Mouse (Mus musculus) liver, adult (tissue): ENCODE data around the gene Nrg4.

ENCODE experiments used
- GATA4 ChIP-seq: IDR thresholded peaks from 2 replicates; pipeline ENCODE4 v1.6.1; 2014; ENCODE audit warnings: mild to moderate bottlenecking, low read length; ENCODE audit not compliant: insufficient replicate concordance

Nrg4 gene

DNA sequence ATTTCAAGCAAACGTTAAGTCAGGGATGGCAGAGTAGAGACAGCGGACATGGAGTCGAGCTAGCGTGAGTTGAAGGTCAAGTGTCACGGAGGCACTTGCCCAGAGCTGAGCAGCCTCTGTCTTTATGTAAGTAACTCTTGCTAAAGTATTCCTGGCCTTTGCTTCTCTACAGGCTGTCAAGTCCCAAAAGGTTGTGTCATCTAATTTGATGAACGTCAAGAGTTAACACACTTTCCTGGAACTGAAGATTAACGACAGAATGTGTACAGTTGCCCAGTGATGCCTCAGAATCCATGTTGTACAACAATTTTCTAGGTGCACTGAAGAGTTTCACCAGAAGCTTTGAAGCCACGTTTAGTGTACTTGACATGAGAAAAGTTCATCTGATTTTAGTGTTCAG is 80.2 kb downstream of the Nrg4 start:
- TF ChIP-seq GATA4: no peak

DNA sequence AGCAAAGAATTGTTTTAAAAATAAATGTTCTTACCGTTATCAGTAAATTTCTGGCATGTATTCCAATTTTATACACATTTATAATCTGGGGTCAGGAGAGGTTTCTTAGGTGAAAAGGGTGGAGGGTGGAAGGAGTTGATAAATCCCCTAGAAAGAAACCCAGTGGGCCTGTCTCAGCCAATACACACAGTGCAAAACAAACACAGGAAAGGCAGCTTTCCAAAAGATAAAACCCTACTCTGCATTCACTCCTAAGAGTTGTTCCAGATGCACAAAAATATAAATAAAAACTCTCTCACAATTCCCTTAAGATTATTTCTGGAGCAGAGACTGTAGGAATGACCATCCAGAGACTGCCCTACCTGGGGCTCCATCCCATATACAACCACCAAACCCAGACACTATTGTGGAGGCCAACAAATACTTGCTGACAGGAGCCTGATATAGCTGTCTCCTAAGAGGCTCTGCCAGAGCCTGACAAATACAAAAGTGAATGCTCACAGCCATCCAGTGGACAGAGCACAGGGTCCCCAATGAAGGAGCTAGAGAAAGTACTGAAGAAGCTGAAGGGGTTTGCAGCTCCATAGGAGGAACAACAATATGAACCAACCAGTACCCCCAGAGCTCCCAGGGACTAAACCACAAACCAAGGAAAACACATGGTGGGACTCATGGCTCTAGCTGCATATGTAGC is 81.4 kb downstream of the Nrg4 start:
- TF ChIP-seq GATA4: peak; percentile 83; the same call in 1 of the 2 replicates

DNA sequence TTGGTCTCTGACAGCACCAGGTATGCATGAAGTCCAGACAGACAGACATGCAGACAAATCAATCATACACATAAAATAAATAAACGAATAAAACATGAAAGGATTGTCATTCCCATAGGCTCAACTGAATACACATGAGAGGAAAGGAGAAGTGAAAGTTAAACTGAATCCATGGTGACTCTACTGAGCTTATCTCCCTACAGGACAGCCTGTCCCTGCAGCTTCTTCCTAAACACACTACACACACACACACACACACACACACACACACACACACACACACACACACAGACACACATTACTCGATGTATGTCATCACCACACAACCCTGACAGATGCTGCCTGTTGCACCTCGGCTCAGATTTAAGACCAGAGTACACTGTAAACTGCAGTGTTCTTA is 82.6 kb downstream of the Nrg4 start:
- TF ChIP-seq GATA4: peak; percentile 84; the same call in 1 of the 2 replicates

DNA sequence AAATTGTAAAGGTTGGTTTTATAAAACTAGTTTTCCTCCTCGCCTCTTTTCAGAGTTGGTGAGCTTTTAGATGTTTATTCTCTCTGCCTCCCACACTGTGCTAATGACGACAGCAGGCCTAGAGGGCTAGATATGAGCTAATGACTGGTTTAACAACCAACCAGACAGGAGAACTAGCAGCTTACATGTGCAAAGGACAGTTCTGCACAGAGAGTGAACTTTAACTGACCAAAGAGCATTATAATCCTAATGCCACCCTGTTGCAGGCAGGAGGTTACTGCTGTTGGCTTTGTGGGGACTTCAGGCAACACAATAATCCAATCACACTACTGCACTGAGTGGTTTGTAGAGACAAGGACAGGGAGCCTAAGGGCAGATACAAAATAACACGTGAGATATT is 83.4 kb downstream of the Nrg4 start:
- no peak for TF ChIP-seq GATA4

DNA sequence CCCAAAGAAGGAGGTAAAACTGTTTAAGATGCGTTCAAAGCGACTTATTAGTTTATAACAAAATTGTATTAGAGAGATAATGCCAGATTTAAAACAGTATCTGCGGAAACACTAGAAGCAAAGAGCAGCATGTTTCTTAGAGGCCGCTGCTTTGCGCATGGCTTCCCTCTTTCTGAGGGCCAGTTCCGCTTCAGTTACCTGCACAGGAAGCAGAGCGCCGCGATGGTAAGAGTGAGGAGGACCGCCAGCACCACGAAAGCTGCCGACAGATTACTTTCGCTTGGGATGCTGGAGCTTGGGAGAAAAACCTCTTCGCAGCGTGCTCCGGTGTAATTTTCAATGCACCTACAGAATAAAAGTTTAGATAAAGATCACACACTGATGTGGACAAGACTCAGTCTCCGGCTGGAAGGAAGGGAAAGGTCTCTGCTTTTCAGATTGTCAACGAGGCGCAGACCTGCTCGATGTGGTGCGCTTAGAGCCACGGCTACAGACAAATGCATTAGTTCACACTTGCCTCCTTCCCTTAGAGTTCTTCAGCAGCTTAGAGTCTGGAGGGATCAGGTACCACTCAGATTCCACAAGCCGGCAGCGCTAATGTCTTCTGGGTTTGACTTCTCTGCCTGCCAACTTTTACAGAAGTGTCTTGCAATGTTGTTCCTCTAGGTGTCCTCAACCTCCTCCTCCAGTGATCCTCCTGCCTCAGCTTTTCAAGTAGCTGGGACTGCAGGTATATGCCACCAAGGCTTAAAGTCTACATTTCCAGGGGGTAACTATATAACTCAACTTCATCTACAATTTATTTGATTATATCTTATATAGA is 84.6 kb downstream of the Nrg4 start:
- no peak for TF ChIP-seq GATA4

DNA sequence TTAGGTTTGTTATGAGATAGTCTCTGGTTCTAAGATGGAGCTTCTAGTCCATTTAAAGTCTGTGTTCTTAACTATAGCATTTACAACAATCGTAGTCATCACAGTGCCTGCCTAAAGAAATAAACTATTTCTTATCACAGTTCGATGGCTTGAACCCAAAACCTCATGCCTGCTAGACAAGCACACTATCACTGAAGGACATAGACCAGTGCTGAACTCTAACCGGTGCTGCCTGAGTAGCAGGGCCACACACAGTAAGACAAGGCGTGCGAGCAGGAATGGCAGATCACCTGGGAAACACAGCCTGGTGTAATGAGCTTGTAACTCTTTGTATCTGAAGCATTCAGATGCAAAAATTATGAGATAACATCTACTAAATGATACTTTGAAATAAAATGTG is 85.8 kb downstream of the Nrg4 start:
- TF ChIP-seq GATA4: no peak

DNA sequence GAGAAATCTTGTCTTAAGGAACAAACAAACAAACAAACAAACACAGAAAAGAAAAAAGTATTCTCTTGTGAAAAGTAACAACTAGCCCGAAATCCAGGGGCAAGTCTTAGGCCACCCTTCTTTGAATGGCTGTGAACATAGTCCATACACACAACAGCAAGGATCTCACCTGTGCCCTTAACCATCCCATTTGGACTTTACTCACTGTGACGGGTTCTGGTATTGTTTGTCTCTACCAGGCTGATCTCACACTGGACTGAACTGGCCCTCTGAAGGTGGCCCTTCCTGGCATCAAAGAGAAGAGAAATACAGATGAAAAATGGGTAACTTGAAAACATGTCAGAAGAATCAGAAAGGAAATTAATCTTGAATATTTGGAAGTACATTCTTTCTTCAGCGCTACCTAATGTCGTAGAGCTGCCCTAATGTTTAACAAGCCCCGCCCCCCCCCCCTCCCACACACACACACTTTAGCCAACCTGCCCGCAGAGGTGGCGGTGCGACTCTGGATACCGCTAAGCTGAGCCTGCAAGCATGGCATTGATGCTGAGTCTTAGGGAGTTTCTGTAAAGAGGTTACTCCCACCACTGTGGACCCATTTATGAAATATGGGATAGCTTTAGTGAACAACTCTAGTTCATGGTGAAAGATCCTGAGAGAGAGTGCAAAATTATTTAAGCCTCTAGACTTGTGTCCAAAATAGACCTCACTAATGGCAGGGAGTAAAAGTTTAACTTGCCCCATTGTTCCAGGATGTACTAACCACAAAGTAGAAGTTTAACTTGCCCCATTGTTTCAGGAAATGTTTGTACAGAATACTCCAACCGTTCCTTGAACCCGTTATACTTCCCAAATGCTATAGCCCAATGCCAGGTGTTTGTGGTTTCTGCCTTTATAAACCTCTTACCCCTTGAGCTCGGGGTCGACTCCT is 90.1 kb downstream of the Nrg4 start:
- TF ChIP-seq GATA4: no peak

DNA sequence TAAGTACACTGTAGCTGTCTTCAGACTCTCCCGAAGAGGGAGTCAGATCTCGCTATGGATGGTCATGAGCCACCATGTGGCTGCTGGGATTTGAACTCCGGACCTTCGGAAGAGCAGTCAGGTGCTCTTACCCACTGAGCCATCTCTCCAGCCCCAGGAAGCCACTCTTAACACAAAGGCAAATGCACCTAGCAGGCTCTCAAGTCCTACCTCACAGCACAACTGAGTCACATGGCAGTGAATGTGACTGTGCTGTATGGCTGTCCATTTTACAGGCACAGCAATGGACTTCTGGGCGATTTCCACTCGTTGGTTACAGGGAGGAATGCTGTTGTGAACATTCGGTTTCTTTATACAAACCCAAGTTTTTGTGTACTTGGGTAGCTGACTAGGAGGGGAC is 94.1 kb downstream of the Nrg4 start:
- no peak for TF ChIP-seq GATA4

DNA sequence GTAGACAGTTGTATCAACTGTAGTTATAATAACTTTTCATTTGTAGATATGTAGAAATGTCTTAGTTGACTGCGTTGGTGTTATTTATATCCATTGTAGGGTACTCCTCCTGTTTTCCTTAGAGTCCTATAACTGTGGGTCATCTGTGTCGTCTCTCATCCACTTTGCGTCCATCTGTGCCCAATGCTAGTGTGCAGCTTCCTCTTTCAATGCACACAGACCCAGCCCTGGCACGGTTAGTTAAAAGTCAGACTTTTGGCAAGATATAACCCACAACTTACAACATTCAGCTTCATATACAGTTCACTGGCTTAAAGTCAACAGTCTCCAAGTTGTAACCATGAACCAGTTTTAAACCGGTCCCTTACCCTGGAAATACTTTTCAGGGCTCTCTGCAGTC is 94.5 kb downstream of the Nrg4 start:
- TF ChIP-seq GATA4: no peak

DNA sequence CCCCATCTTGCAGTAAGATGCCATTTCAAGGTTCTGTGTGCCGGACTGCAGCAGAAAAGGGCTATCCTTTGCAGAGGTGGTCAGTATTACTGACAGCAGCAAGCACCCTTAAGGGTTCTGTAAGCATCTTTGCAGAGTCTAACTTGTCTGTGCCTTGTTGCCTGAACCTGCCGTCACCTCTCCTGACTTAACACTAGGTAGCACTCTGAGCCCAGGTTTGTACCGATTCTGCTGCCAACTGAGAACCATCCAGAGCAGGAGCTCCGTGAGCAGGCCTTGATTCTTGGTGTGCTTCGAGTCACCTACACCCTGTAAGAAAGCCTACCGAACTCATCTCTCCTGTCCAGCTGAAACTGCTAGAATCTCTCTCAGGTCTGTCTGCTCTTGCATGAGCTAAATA is 95.1 kb downstream of the Nrg4 start:
- TF ChIP-seq GATA4: no peak

DNA sequence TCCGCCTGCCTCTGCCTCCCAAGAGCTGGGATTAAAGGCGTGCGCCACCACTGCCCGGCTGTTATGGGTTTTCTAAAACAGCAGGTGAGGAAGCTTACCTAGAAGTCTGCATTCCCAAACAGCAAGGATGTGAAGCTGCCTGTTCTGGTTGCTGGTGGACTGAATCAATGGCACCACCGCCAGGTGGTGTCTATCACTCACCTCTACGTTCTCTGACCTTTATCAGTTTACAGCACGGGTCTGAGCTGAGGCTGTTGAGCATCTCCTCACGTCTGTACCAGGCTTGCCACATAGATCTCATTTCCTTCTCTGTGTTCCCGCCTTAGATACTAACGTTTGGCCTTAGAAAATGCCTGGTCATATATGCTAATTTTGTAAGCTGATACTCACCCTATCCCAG is 97.6 kb downstream of the Nrg4 start:
- no peak for TF ChIP-seq GATA4

DNA sequence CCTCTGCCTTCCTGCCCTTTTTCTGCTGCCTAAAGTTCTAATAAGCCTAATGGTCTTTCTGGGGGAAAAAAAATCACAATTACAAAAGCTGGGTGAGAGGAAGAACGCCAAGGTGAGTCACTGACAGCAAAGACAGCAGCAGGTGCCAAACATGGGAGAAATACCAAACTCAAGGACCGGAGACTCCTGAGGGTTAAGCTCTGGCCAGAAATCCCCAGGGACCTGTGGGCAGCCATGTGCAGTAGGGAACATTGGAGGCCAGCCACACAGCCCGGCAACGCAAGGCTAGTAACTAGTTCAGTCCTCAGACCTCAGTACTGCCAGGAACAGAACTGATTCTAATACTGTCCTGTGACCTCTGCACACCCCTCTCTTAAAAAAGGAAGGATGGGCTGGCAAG is 98.5 kb downstream of the Nrg4 start:
- no peak for TF ChIP-seq GATA4

DNA sequence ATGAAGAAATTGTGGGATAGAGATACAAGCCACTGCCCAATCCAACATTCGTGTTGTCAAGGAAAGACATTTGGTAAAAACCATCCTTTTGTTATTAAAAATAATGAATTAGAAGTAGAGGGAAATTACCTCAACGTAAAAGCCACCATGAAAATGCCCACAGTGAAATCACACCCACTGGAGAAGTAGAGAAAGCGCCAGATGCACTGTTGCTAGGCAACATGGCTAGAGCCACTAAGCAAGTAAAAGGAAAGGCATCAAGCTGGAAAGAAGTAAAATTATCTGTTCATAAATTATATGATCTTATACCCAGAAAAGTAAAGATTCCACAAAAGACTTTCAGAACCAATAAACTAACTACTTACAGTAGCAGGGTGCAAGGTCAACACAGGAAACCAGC is 100.4 kb downstream of the Nrg4 start:
- no peak for TF ChIP-seq GATA4

DNA sequence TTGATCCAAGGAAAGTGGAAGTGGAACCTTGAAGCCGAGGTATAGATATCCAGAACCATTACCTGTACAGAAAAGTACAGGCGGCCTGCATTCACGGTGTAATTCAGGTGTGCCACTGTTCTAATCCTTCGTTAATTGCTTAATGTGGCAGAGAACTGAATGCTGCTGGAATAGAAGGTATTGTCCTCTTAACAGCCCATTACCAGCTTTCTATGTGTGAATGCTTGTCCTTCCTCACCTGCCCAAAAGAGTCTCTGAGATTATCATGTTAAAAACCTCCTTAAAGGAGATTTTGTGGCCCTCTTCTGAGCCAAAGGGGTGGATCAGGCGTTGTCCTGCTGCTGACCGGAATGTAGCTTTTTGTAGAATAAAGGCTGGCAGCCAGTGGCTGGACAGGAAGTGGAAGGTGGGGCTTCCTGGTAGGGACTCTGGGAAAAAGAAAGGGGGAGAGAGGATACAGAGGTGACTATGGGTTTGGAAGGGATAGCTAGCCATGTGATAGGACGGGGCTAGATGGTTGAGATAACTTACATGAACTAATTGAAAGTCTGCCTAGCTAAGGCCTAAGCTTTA is 101.4 kb downstream of the Nrg4 start:
- no peak for TF ChIP-seq GATA4

DNA sequence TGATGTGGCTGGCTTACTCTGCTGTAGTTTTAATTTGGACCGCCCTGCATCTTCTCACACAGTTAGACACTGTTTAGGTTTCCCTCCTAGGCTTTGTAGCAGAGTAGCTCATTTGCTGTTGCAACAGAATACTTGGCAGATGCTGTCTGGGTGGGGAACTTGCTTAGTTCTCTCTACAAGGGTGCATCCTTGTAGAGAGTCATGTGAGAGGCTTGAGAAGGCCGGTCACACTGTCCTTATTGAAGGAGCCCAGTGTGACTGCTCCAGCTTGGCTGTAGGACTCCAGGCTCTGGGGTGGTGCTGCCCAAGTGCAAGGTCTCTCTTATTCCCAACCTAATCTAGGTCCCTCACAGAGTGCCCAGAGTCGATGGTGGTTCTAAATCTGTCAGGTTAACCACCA is 109.3 kb downstream of the Nrg4 start:
- TF ChIP-seq GATA4: no peak
